Mouse (Mus musculus) heart, adult 11 months (tissue): ENCODE results near the gene Polr3b.

Experiments used
- DNase-seq: peaks from one replicate; pipeline ENCODE4 v3.0.0; 2022

The Polr3b gene

DNA sequence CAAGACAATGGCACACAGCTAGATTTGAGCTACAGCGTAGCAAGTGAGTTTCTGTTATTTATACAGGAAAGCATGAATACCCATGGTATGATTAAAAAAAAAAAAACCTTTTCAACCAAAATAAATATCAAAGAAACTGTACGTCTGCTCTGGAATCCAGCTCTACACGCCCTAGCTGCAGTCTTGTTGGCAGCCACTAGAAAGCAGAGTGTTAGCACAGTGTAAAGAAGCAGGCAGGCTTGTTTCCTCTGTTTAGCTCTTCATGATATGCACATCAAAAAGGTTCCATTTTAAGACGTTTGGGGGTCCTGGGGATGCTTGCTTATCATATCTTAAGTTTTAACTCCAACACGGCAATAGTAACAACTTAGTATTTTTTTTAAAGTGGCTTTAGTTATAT lies 89.8 kb downstream of the Polr3b start:
- no peak for DNase-seq

GRCm38 (mm10) chr10:84712532-84712931 lies 90.4 kb downstream of the Polr3b start:
- DNase-seq: no peak

- no peak for DNase-seq
Measured at GRCm38 (mm10) chr10:84713043-84713442, 91.0 kb downstream of the Polr3b start.

DNA sequence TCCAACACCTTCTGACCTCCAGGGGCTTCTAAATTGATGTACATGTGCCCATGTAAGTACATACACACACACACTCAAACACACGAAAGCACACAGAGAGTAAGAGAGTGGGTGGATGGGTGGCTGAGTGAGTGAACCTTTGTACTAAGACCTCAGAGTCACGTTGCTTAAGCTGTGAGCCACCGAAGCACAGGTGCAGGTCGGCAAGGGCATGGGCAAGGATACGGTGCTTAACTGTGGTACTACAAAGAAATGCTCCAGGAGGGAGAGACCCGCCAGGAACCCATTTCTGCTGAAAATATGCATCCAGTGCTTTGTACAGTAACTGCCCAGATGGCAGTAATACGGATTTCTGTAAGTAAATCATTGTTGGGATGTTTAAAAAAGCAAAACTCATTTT lies 93.5 kb downstream of the Polr3b start:
- no peak for DNase-seq

GRCm38 (mm10) chr10:84716581-84716980 lies 94.5 kb downstream of the Polr3b start:
- no peak for DNase-seq

DNA sequence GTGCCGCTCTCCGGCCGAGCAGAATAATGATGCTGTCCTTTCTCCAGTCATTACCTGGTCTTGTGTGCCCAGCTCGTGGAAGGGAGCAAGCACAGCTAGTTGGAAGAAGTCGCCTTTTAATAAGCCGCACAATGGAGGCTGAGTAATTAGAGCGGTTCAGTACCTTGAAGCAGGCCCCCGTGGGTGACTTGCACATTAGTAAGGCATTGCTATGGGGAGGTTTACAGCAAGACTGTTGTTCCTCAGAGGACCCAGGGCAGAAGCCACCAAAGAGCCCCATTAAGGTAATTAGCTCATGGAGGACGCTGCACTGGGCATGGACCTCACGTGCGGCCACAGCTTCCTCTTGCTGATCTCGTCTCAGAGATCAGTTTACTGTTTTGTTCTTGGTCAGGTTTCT lies 100.6 kb downstream of the Polr3b start:
- no peak for DNase-seq

- DNase-seq: no peak
Measured at GRCm38 (mm10) chr10:84727005-84727404, 104.9 kb downstream of the Polr3b start.

DNA sequence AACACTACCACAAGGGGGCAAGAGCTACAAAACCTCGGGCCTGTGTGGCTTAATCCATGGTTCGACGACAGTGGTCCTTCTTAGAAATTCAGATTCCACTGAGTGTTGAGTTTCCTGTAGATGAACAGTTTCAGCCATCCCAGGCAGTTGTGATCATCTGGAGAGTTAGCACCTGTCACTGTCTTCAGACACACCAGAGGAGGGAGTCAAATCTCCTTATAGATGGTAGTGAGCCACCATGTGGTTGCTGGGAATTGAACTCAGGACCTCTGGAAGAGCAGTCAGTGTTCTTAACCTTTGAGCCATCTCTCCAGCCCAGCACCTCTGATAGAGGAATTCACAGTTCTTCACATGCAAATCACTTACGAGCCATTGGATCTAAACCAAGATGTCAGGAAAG lies 105.7 kb downstream of the Polr3b start:
- DNase-seq: no peak

GRCm38 (mm10) chr10:84730078-84730477 lies 108.0 kb downstream of the Polr3b start:
- no peak for DNase-seq

DNA sequence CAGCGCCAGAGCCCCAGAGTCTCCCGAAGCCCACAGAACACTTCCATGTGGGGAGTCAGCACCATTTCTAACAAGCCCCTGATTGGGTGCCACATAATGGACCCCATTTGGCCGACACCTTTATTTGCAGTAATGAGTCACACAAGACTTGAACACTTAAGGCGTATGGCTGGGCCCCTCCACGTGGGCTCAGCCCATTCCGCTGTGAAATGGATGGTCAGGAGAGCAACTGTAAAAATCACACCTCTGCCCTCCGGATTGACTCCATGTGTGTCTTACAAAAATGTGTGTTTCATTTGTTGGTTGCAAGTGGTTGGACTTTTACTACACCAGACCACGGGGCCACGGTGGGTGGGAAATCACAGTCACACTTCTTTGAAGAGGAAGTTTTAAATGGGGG lies 108.9 kb downstream of the Polr3b start:
- no peak for DNase-seq

GRCm38 (mm10) chr10:84733511-84733910 lies 111.4 kb downstream of the Polr3b start:
- DNase-seq: no peak

GRCm38 (mm10) chr10:84754851-84755785 lies 133.0 kb downstream of the Polr3b start:
- DNase-seq: peak; percentile 88

- DNase-seq: no peak
Measured at GRCm38 (mm10) chr10:84755786-84756203, 133.7 kb downstream of the Polr3b start, which contains the start of gene Rfx4. TSS of gene Rfx4 (plus strand) at chr10:84756062.

DNA sequence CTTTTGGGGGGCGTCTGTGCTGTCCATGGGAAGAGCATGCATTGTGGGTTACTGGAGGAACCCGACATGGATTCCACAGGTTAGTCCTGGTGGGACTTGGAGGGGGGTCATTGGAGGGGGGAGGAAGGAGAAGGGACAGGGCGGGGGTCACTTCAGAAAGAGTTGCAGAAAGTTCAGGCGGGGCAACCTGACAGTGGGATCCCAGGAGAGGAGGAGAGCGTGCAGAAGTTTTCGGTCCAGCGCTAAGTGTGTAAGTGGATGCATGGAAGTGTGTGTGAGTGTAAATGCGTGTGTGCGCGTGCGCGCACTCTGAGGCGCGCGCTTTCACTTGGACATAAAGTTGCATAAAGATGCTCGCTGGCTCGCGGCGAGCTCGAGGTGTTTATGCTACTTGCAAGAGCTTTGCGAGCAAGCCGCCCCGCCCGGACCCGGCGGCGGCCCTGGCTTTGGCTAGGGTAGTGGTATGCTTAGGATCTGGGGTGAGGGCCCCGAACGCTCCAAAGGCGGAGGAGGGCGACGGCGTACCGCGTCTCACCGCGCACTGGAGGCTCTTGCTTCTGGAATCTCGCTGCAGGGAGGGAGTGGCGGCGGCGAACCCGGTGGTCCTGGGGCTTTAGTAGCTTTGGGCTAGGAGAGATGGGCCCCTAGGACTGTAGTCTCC lies 134.5 kb downstream of the Polr3b start:
- DNase-seq: peak; percentile 80

DNA sequence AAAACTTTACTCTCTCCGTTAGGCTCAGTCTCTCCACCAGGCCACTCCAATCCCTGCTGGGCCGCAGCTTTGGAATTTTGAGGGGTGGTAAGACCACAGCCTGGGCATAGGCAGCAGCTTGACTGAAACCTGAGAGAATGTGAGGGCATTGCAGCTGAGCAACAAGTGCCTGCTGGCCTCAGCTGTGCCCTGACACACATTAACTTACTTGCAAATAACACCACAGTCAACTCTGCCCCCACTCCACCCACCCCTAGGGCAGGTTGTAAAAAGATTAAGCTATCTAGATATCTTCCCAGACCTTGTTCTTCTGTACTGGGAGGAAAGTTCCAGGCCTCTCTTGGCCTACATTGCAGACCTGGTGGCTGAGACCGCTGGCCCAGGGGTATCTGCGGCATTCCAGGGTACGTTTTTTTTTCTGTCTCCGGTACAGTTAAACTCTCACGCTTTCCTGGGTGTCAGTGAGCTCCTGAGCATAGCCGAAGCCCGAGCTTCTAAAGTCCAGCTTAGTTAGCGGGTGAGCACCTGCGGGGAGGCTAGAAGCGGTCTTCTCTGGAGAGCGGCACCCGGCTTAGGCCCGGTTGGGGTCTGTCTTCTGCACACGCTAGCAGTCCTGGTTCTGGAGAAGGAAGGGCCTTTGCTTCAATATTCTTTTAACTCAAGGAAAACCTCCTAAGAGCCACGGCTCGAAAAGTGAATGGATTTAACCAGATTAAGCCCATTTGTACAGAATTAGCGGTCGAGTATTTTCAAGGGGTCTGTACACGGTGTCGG lies 135.5 kb downstream of the Polr3b start:
- peak; percentile 60 for DNase-seq

- peak; percentile 73 for DNase-seq
Measured at GRCm38 (mm10) chr10:84758200-84758468, 136.0 kb downstream of the Polr3b start.

- DNase-seq: peak; percentile 72
Measured at GRCm38 (mm10) chr10:84758483-84759431, 136.7 kb downstream of the Polr3b start.

GRCm38 (mm10) chr10:84759511-84760117 lies 137.5 kb downstream of the Polr3b start:
- DNase-seq: peak; percentile 81

DNA sequence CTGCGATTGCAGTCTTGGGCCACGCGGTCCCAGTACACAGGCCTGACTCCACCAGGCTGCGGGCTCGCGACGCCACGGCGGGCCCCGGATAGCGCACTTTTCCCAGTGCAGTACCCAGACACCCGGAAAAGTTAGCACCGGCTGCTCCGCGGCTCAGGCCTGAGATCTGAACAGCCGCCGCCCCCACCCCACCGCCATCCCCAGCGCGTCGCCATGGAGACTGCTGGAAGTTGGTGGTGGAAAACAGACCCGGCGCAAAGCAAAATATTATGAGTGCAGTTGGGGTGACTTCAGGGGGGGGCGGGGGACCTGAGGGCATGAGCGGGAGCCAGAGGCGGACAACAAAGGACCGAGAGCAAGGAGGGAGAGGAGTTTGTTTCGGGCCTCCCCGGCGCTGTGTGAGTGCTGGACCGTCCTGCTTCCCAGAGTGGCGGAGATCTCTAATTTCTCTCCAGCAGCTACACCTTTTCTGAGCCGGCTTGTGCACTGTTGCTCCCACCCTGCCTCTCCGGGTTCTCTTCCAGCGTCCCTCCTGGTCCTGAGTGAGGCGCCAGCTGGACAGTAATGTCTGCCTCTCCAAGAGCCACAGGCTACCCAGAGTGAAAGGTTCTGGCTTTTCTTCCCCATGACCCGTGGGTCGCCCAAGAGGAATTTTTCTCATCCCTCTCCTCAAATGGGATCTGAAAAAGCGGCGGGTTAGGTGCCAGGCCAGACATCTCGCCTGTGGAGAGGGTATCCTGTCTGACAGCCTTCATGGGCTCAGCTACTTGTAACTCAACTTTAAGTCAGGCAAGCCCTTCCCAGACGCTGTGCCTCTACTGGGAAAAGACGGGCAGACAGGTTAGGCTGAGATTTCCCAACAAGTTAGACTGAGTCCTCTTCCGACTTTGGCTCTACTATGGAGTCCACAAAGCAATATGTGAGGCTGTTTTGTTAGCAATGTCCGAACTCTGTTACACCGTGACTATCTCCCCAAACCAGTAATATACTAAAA lies 138.3 kb downstream of the Polr3b start:
- DNase-seq: peak; percentile 66

DNA sequence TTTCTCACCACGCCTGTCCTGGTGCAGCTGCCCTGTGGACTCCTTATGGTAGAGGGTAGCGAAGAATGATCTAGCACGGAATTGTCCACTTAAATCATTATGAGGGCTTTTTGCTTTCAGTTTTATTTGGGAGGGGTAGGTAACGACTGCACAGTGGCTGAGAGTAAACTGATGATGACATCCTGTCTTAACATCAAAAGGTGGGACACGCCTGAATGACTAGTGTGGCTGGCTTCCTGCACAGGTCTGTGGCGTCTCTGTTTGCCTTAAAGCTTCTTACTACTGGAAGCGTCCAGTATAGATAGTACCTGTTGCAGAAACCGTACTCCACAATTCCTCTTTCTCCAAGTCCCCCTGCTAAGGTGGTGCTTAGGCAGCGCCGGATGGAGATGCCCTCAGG lies 146.7 kb downstream of the Polr3b start:
- DNase-seq: no peak
